Comparison of ENCODE assay signal across 11 mouse cellular contexts in genomic region chr10:128912791-128913190, GRCm38 (mm10). TPM values are rescaled to one million over a fixed set of nuclear protein-coding genes. Genes with fewer than 3 reads are reported as not detected.
DNase-seq lines count a peak whose midpoint lies in the region; ATAC-seq lines count a peak whose summit lies in the region.
"Had no signal": no experiment of that assay in that cellular context is flagged by ENCODE, and none has a peak within 500 bp of the region (broad histone marks: within the 10 kb centered on the region; RNA-seq: fewer than 3 reads in every experiment).

No protein-coding gene starts in this region.

- H3K4me2 ChIP-seq in heart, embryonic 12.5 days: no peak overlapping the region
- H3K4me2 ChIP-seq in lung, embryonic 16.5 days (ENCODE audit: low read depth, low read length): no peak overlapping the region
- 0 out of 2 replicates have a peak overlapping the region, but pooled peaks have one; percentile 84 for H3K4me2 ChIP-seq in embryonic facial prominence, embryonic 15.5 days (replicated peaks)
- no peak overlapping the region for H3K4me2 ChIP-seq in stomach, embryonic 16.5 days (ENCODE audit: low read depth, low read length)
- no peak overlapping the region for H3K4me2 ChIP-seq in liver, embryonic 12.5 days
- H3K4me2 ChIP-seq: hindbrain, embryonic 12.5 days; liver, embryonic 15.5 days had no signal

- 0 out of 2 replicates have a peak overlapping the region, but pooled peaks have one; percentile 0 for H3K27ac ChIP-seq in heart, embryonic 12.5 days (ENCODE audit: poor library complexity, severe bottlenecking)
- H3K27ac ChIP-seq in lung, embryonic 16.5 days (ENCODE audit: low read length): no peak overlapping the region
- H3K27ac ChIP-seq in embryonic facial prominence, embryonic 15.5 days (replicated peaks): peak overlapping the region; percentile 52; the same call in 1 of the 2 replicates
- H3K27ac ChIP-seq in stomach, embryonic 16.5 days (ENCODE audit: low read length): 0 out of 2 replicates have a peak overlapping the region, but pooled peaks have one; percentile 56
- no peak overlapping the region for H3K27ac ChIP-seq in liver, embryonic 12.5 days
- H3K27ac ChIP-seq: heart, embryonic 10.5 days; hindbrain, embryonic 12.5 days; liver, embryonic 15.5 days; macrophage had no signal

- H3K4me1 ChIP-seq in heart, embryonic 12.5 days (replicated peaks): peaks cover 38% of the 10 kb centered on the region
- H3K4me1 ChIP-seq in lung, embryonic 16.5 days (replicated peaks; ENCODE audit: control insufficient read depth, insufficient read depth, low read length): peaks cover 17% of the 10 kb centered on the region; the same call in 1 of the 2 replicates
- peaks cover 45% of the 10 kb centered on the region for H3K4me1 ChIP-seq in embryonic facial prominence, embryonic 15.5 days
- H3K4me1 ChIP-seq in stomach, embryonic 16.5 days (ENCODE audit: control insufficient read depth, insufficient read depth, low read length): peaks cover 9% of the 10 kb centered on the region
- peaks cover 26% of the 10 kb centered on the region for H3K4me1 ChIP-seq in liver, embryonic 12.5 days

- no peak for ATAC-seq in heart, embryonic 12.5 days (ENCODE audit: insufficient number of reproducible peaks, low FRiP score)
- no peak for ATAC-seq in lung, embryonic 16.5 days (ENCODE audit: low read depth)
- ATAC-seq in embryonic facial prominence, embryonic 15.5 days (ENCODE audit: insufficient number of reproducible peaks, low FRiP score, low TSS enrichment, low read depth): no peak
- ATAC-seq in stomach, embryonic 16.5 days (ENCODE audit: insufficient read depth, low FRiP score): no peak
- no peak for ATAC-seq in liver, embryonic 12.5 days

- H3K36me3 ChIP-seq in heart, embryonic 12.5 days: peaks cover 59% of the 10 kb centered on the region
- H3K36me3 ChIP-seq in lung, embryonic 16.5 days (ENCODE audit: control insufficient read depth, insufficient read depth, low read length): peaks cover 13% of the 10 kb centered on the region
- peaks cover 44% of the 10 kb centered on the region for H3K36me3 ChIP-seq in embryonic facial prominence, embryonic 15.5 days
- H3K36me3 ChIP-seq in stomach, embryonic 16.5 days (ENCODE audit: control insufficient read depth, insufficient read depth, low read length): no peaks in the 10 kb centered on the region
- H3K36me3 ChIP-seq in liver, embryonic 12.5 days: peaks cover 32% of the 10 kb centered on the region

- no peak for DNase-seq in heart, postnatal 14 days
- no peak for DNase-seq in lung, postnatal 4 days

- H3K9ac ChIP-seq in heart, embryonic 12.5 days: no peak overlapping the region
- H3K9ac ChIP-seq in lung, embryonic 16.5 days (ENCODE audit: low read length): 0 out of 2 replicates have a peak overlapping the region, but pooled peaks have one; percentile 4
- H3K9ac ChIP-seq in embryonic facial prominence, embryonic 15.5 days: no peak overlapping the region
- H3K9ac ChIP-seq in stomach, embryonic 16.5 days (ENCODE audit: low read length): no peak overlapping the region
- no peak overlapping the region for H3K9ac ChIP-seq in liver, embryonic 12.5 days
- H3K9ac ChIP-seq: hindbrain, embryonic 12.5 days; liver, embryonic 15.5 days had no signal

- WGBS in heart, embryonic 12.5 days: 74% methylated on average over 4 of the region's 4 CpGs
- WGBS in lung, embryonic 16.5 days: 73% methylated on average over 4 of the region's 4 CpGs
- WGBS in embryonic facial prominence, embryonic 15.5 days: 74% methylated on average over 4 of the region's 4 CpGs
- WGBS in stomach, embryonic 16.5 days: 71% methylated on average over 4 of the region's 4 CpGs
- WGBS in liver, embryonic 12.5 days (ENCODE audit: insufficient replicate concordance): 67% methylated on average over 4 of the region's 4 CpGs

- H3K9me3 ChIP-seq in heart, embryonic 12.5 days (replicated peaks): no peaks in the 10 kb centered on the region
- no peaks in the 10 kb centered on the region for H3K9me3 ChIP-seq in lung, embryonic 16.5 days (ENCODE audit: control insufficient read depth, low read length)
- no peaks in the 10 kb centered on the region for H3K9me3 ChIP-seq in embryonic facial prominence, embryonic 15.5 days (replicated peaks)
- no peaks in the 10 kb centered on the region for H3K9me3 ChIP-seq in stomach, embryonic 16.5 days (replicated peaks; ENCODE audit: control insufficient read depth, low read length)
- no peaks in the 10 kb centered on the region for H3K9me3 ChIP-seq in liver, embryonic 12.5 days (replicated peaks)
- H3K9me3 ChIP-seq: heart, embryonic 10.5 days; hindbrain, embryonic 12.5 days; liver, embryonic 15.5 days had no signal

- intact Hi-C loops in heart, postnatal 14 days (cut with DNase I): loop anchor here (2.0 kb wide), 1 partner anchor 24 kb away; no protein-coding TSS in a partner anchor

- no peaks in the 10 kb centered on the region for H3K27me3 ChIP-seq in heart, embryonic 12.5 days (replicated peaks)
- no peaks in the 10 kb centered on the region for H3K27me3 ChIP-seq in lung, embryonic 16.5 days (ENCODE audit: control insufficient read depth, insufficient read depth, low read depth, low read length)
- no peaks in the 10 kb centered on the region for H3K27me3 ChIP-seq in embryonic facial prominence, embryonic 15.5 days
- no peaks in the 10 kb centered on the region for H3K27me3 ChIP-seq in stomach, embryonic 16.5 days (ENCODE audit: control insufficient read depth, insufficient read depth, low read length)
- peaks cover 47% of the 10 kb centered on the region for H3K27me3 ChIP-seq in liver, embryonic 12.5 days (replicated peaks)

- H3K4me3 ChIP-seq in heart, embryonic 12.5 days: no peak overlapping the region
- H3K4me3 ChIP-seq in lung, embryonic 16.5 days (ENCODE audit: low read length): no peak overlapping the region
- H3K4me3 ChIP-seq in embryonic facial prominence, embryonic 15.5 days (replicated peaks): no peak overlapping the region
- H3K4me3 ChIP-seq in stomach, embryonic 16.5 days (replicated peaks; ENCODE audit: low read length): no peak overlapping the region
- no peak overlapping the region for H3K4me3 ChIP-seq in liver, embryonic 12.5 days
- H3K4me3 ChIP-seq: hindbrain, embryonic 12.5 days; liver, embryonic 15.5 days had no signal

RNA-seq across cellular contexts. Expression of gene Rdh5, which starts 9.9 kb away (rescaled TPM):
- 6.0 and 6.3 TPM in 2 replicates for polyA plus RNA-seq in heart, embryonic 12.5 days (2016; fragmentation: Nextera tagmentation; extraction: Ambion mirVana)
- total RNA-seq in heart, postnatal 14 days (2021): 1 to 10 TPM; 8.6 to 9.5 TPM
- polyA plus RNA-seq in lung, embryonic 16.5 days (2015; fragmentation: Nextera tagmentation; extraction: Ambion mirVana): 16.0 and 24.8 TPM in 2 replicates
- polyA plus RNA-seq in embryonic facial prominence, embryonic 15.5 days (2015; fragmentation: Nextera tagmentation; extraction: Ambion mirVana): 19.6 and 21.3 TPM in 2 replicates
- 16.6 and 18.7 TPM in 2 replicates for polyA plus RNA-seq in stomach, embryonic 16.5 days (2015; fragmentation: Nextera tagmentation; extraction: Ambion mirVana)
- 8.2 and 9.0 TPM in 2 replicates for polyA plus RNA-seq in liver, embryonic 12.5 days (2016; fragmentation: Nextera tagmentation; extraction: Ambion mirVana)

RNA-seq across cellular contexts. Expression of gene Bloc1s1, which starts 11.0 kb away (rescaled TPM):
- polyA plus RNA-seq in heart, embryonic 12.5 days (2016; fragmentation: Nextera tagmentation; extraction: Ambion mirVana): 161 and 165 TPM in 2 replicates
- 100 to 1,000 TPM; 177 to 183 TPM for total RNA-seq in heart, postnatal 14 days (2021)
- polyA plus RNA-seq in lung, embryonic 16.5 days (2015; fragmentation: Nextera tagmentation; extraction: Ambion mirVana): 213 and 216 TPM in 2 replicates
- polyA plus RNA-seq in embryonic facial prominence, embryonic 15.5 days (2015; fragmentation: Nextera tagmentation; extraction: Ambion mirVana): 224 and 226 TPM in 2 replicates
- 194 and 206 TPM in 2 replicates for polyA plus RNA-seq in stomach, embryonic 16.5 days (2015; fragmentation: Nextera tagmentation; extraction: Ambion mirVana)
- polyA plus RNA-seq in liver, embryonic 12.5 days (2016; fragmentation: Nextera tagmentation; extraction: Ambion mirVana): 82.5 and 83.0 TPM in 2 replicates

RNA-seq across cellular contexts. Expression of gene Cd63, which starts 12.0 kb away (rescaled TPM):
- 341 and 358 TPM in 2 replicates for polyA plus RNA-seq in heart, embryonic 12.5 days (2016; fragmentation: Nextera tagmentation; extraction: Ambion mirVana)
- 100 to 1,000 TPM; 127 to 131 TPM for total RNA-seq in heart, postnatal 14 days (2021)
- 568 and 590 TPM in 2 replicates for polyA plus RNA-seq in lung, embryonic 16.5 days (2015; fragmentation: Nextera tagmentation; extraction: Ambion mirVana)
- 1,010 and 1,093 TPM in 2 replicates for polyA plus RNA-seq in embryonic facial prominence, embryonic 15.5 days (2015; fragmentation: Nextera tagmentation; extraction: Ambion mirVana)
- polyA plus RNA-seq in stomach, embryonic 16.5 days (2015; fragmentation: Nextera tagmentation; extraction: Ambion mirVana): 756 and 798 TPM in 2 replicates
- polyA plus RNA-seq in liver, embryonic 12.5 days (2016; fragmentation: Nextera tagmentation; extraction: Ambion mirVana): 127 and 129 TPM in 2 replicates

RNA-seq across cellular contexts. Expression of gene Itga7, which starts 20.8 kb away (rescaled TPM):
- polyA plus RNA-seq in heart, embryonic 12.5 days (2016; fragmentation: Nextera tagmentation; extraction: Ambion mirVana): 1.4 and 1.5 TPM in 2 replicates
- 100 to 1,000 TPM; 163 to 167 TPM for total RNA-seq in heart, postnatal 14 days (2021)
- polyA plus RNA-seq in lung, embryonic 16.5 days (2015; fragmentation: Nextera tagmentation; extraction: Ambion mirVana): 8.5 and 12.2 TPM in 2 replicates
- 14.3 and 16.5 TPM in 2 replicates for polyA plus RNA-seq in embryonic facial prominence, embryonic 15.5 days (2015; fragmentation: Nextera tagmentation; extraction: Ambion mirVana)
- polyA plus RNA-seq in stomach, embryonic 16.5 days (2015; fragmentation: Nextera tagmentation; extraction: Ambion mirVana): 7.9 and 12.4 TPM in 2 replicates
- 0.12 and 0.17 TPM in 2 replicates for polyA plus RNA-seq in liver, embryonic 12.5 days (2016; fragmentation: Nextera tagmentation; extraction: Ambion mirVana)
- polyA plus RNA-seq: macrophage had no signal

RNA-seq across cellular contexts. Expression of gene Gdf11, which starts 21.3 kb away (rescaled TPM):
- 4.3 and 5.0 TPM in 2 replicates for polyA plus RNA-seq in heart, embryonic 12.5 days (2016; fragmentation: Nextera tagmentation; extraction: Ambion mirVana)
- 1 to 10 TPM; 2.8 TPM for total RNA-seq in heart, postnatal 14 days (2021)
- 3.0 and 3.1 TPM in 2 replicates for polyA plus RNA-seq in lung, embryonic 16.5 days (2015; fragmentation: Nextera tagmentation; extraction: Ambion mirVana)
- polyA plus RNA-seq in embryonic facial prominence, embryonic 15.5 days (2015; fragmentation: Nextera tagmentation; extraction: Ambion mirVana): 6.1 TPM in 2 replicates
- 2.8 and 2.9 TPM in 2 replicates for polyA plus RNA-seq in stomach, embryonic 16.5 days (2015; fragmentation: Nextera tagmentation; extraction: Ambion mirVana)
- 1.8 and 1.9 TPM in 2 replicates for polyA plus RNA-seq in liver, embryonic 12.5 days (2016; fragmentation: Nextera tagmentation; extraction: Ambion mirVana)

Comparison
In these comparisons a context has a peak if more than half of its experiments do, and no peak if none do; other contexts are left out.
1. H3K27ac ChIP-seq: peak in heart, embryonic 12.5 days (single experiment), embryonic facial prominence, embryonic 15.5 days (single experiment) and stomach, embryonic 16.5 days (single experiment); none in lung, embryonic 16.5 days (single experiment) and liver, embryonic 12.5 days (single experiment).